Mouse (Mus musculus) liver, postnatal 0 days (tissue): ENCODE measurements around the gene Macf1. TPM values are rescaled to one million over a fixed set of nuclear protein-coding genes. Genes with fewer than 3 reads are reported as not detected.
A peak's percentile ranks its signal among the peaks of the same experiment; 100 is the strongest.

Experiments
- ATAC-seq: fragments of 200-750 bp; cut with Nextera tagmentation; 2 replicates; pipeline ENCODE4 v1.8.0; 2017; ENCODE audit warnings: mild to moderate bottlenecking, moderate library complexity
- DNase-seq: peaks from one replicate; pipeline ENCODE4 v3.0.0-alpha.2; 2016
- H3K27ac ChIP-seq: fragments of 300-500 bp; sonication (generic); 2 replicates; pipeline ENCODE4 v1.5.1; 2014; ENCODE audit warnings: antibody characterized with exemption, moderate library complexity, mild to moderate bottlenecking, low read depth
- H3K27me3 ChIP-seq: fragments of 300-500 bp; sonication (generic); 2 replicates; pipeline ENCODE4 v1.6.1; 2014; ENCODE audit warnings: low read length, control low read depth, mixed read lengths; ENCODE audit not compliant: insufficient read depth
- H3K36me3 ChIP-seq: fragments of 300-500 bp; sonication (generic); replicated peaks from 2 replicates; pipeline ENCODE4 v1.6.1; 2014; ENCODE audit warnings: mild to moderate bottlenecking, control low read depth, low read length, moderate library complexity, mixed read lengths; ENCODE audit not compliant: insufficient read depth
- H3K4me1 ChIP-seq: fragments of 300-500 bp; sonication (generic); 2 replicates; pipeline ENCODE4 v1.6.1; 2014; ENCODE audit warnings: antibody characterized with exemption, mild to moderate bottlenecking, control low read depth; ENCODE audit not compliant: insufficient read depth
- H3K4me2 ChIP-seq: fragments of 300-500 bp; sonication (generic); 2 replicates; pipeline ENCODE4 v1.6.1; 2014; ENCODE audit warnings: low read depth, mild to moderate bottlenecking, low read length, moderate library complexity, mixed read lengths
- H3K4me3 ChIP-seq: fragments of 300-500 bp; sonication (generic); 2 replicates; pipeline ENCODE4 v1.5.1; 2014; ENCODE audit warnings: low read depth, low read length
- H3K9ac ChIP-seq: fragments of 300-500 bp; sonication (generic); replicated peaks from 2 replicates; pipeline ENCODE4 v1.6.1; 2014; ENCODE audit warnings: mild to moderate bottlenecking, moderate library complexity
- H3K9me3 ChIP-seq: fragments of 300-500 bp; sonication (generic); 2 replicates; pipeline ENCODE4 v1.6.1; 2016; ENCODE audit warnings: mild to moderate bottlenecking, control low read depth, low read length, mixed read lengths
- CTCF ChIP-seq: sonication (generic); IDR thresholded peaks from 2 replicates; pipeline ENCODE4 v1.5.1; 2016; ENCODE audit warnings: antibody characterized with exemption, low read depth
- EP300 ChIP-seq: IDR thresholded peaks from 2 replicates; pipeline ENCODE4 v1.6.1; 2016; ENCODE audit warnings: antibody characterized with exemption, low read depth, mild to moderate bottlenecking
- WGBS: fragments of 180-500 bp; shearing (Covaris S2); extraction: QIAGEN DNeasy Blood & Tissue Kit; methylation state at CpG from one replicate; pipeline ENCODE4 v1.1.7; 2014; ENCODE audit not compliant: insufficient replicate concordance; 5-methylcytosine and 5-hydroxymethylcytosine counted together
- polyA plus RNA-seq: library from polyadenylated mRNA; unstranded; fragments of >200 nt; fragmentation: Nextera tagmentation; extraction: Ambion mirVana; gene quantifications from 2 replicates; pipeline ENCODE4 v1.2.1, GENCODE M21; 2015

Macf1 gene
- polyA plus RNA-seq, 1 experiment from 2014 or later: 11.3 TPM

GRCm38 (mm10) chr4:123572434-123573336 lies 111.5 kb downstream of the Macf1 start:
- Histone ChIP-seq H3K4me3 (peak overlapping the region; percentile 47), H3K27me3 (no peaks in the 10 kb centered on the region), H3K4me1 (peaks cover 26% of the 10 kb centered on the region), H3K4me2 (peak overlapping the region; percentile 70), H3K36me3 (no peaks in the 10 kb centered on the region), H3K27ac (peak overlapping the region; percentile 91), H3K9ac (peak overlapping the region; percentile 61), H3K9me3 (no peaks in the 10 kb centered on the region)
- WGBS: 15% methylated on average over 11 of the region's 11 CpGs
- peak; percentile 63 for ATAC-seq
- TF ChIP-seq EP300 (no peak), CTCF (no peak)
- peak; percentile 34 for DNase-seq

GRCm38 (mm10) chr4:123571869-123572268 lies 112.3 kb downstream of the Macf1 start:
- peak; percentile 88 for ATAC-seq
- H3K9me3 ChIP-seq: no peaks in the 10 kb centered on the region
- peak overlapping the region; percentile 53 for H3K9ac ChIP-seq
- peak overlapping the region; percentile 82 for H3K27ac ChIP-seq
- peak; percentile 45 for DNase-seq
- peaks cover 24% of the 10 kb centered on the region for H3K4me1 ChIP-seq
- H3K27me3 ChIP-seq: no peaks in the 10 kb centered on the region
- peak overlapping the region; percentile 9 for H3K4me3 ChIP-seq
- H3K4me2 ChIP-seq: peak overlapping the region; percentile 70
- WGBS: 12% methylated on average over 7 of the region's 7 CpGs
- no peaks in the 10 kb centered on the region for H3K36me3 ChIP-seq
- TF ChIP-seq CTCF: no peak
- TF ChIP-seq EP300: 0 out of 2 replicates have a peak, but pooled peaks have one; percentile 13

GRCm38 (mm10) chr4:123565291-123565861 lies 118.8 kb downstream of the Macf1 start:
- no peak overlapping the region for H3K4me3 ChIP-seq
- no peak overlapping the region for H3K9ac ChIP-seq
- H3K36me3 ChIP-seq: no peaks in the 10 kb centered on the region
- H3K27ac ChIP-seq: peak overlapping the region; percentile 68; the same call in 1 of the 2 replicates
- no peak for TF ChIP-seq CTCF
- TF ChIP-seq EP300: no peak
- WGBS: 41% methylated on average over 7 of the region's 7 CpGs
- H3K4me1 ChIP-seq: peaks cover 26% of the 10 kb centered on the region
- peak; percentile 21 for DNase-seq
- H3K27me3 ChIP-seq: no peaks in the 10 kb centered on the region
- ATAC-seq: no peak
- H3K9me3 ChIP-seq: no peaks in the 10 kb centered on the region
- no peak overlapping the region for H3K4me2 ChIP-seq

- Histone ChIP-seq H3K27me3 (no peaks in the 10 kb centered on the region), H3K4me1 (peaks cover 26% of the 10 kb centered on the region), H3K4me2 (peak overlapping the region; percentile 56), H3K27ac (peak overlapping the region; percentile 86), H3K9me3 (no peaks in the 10 kb centered on the region), H3K9ac (no peak overlapping the region), H3K36me3 (no peaks in the 10 kb centered on the region), H3K4me3 (peak overlapping the region; percentile 26)
- no peak for TF ChIP-seq EP300
- TF ChIP-seq CTCF: no peak
- peak; percentile 67 for ATAC-seq
- 29% methylated on average over 6 of the region's 6 CpGs for WGBS
- peak; percentile 24 for DNase-seq
Measured at GRCm38 (mm10) chr4:123564051-123564791, 119.9 kb downstream of the Macf1 start.

GRCm38 (mm10) chr4:123562177-123562815 lies 121.9 kb downstream of the Macf1 start:
- TF ChIP-seq CTCF (no peak), EP300 (no peak)
- ATAC-seq: no peak
- DNase-seq: no peak
- Histone ChIP-seq H3K4me1 (peaks cover 26% of the 10 kb centered on the region), H3K9ac (no peak overlapping the region), H3K4me2 (no peak overlapping the region), H3K36me3 (no peaks in the 10 kb centered on the region), H3K27me3 (no peaks in the 10 kb centered on the region), H3K4me3 (no peak overlapping the region), H3K9me3 (no peaks in the 10 kb centered on the region), H3K27ac (no peak overlapping the region; the same call in 1 of the 2 replicates)
- WGBS: 56% methylated on average over 3 of the region's 3 CpGs
